Mouse (Mus musculus) intestine, embryonic 16.5 days (tissue): ENCODE measurements at regions not wholly inside any gene's neighbourhood (a gene's known extent, or its start where the extent isn't known, plus 50 kb on each side); places are given as distances from the start of the nearest gene placed in this dataset.

Source experiments
- ATAC-seq: fragments of 200-750 bp; cut with Nextera tagmentation; 2 replicates; pipeline ENCODE4 v1.8.0; 2017; ENCODE audit warnings: moderate TSS enrichment, moderate library complexity
- H3K27ac ChIP-seq: fragments of 300-500 bp; sonication (generic); 2 replicates; pipeline ENCODE4 v1.5.1; 2014; ENCODE audit warnings: mild to moderate bottlenecking, low read length
- H3K27me3 ChIP-seq: fragments of 300-500 bp; sonication (generic); replicated peaks from 2 replicates; pipeline ENCODE4 v1.6.1; 2014; ENCODE audit warnings: low read length, control low read depth, mixed read lengths; ENCODE audit not compliant: control insufficient read depth, insufficient read depth
- H3K36me3 ChIP-seq: fragments of 300-500 bp; sonication (generic); 2 replicates; pipeline ENCODE4 v1.6.1; 2014; ENCODE audit warnings: low read length, control low read depth; ENCODE audit not compliant: control insufficient read depth, insufficient read depth
- H3K4me1 ChIP-seq: fragments of 300-500 bp; sonication (generic); 2 replicates; pipeline ENCODE4 v1.6.1; 2014; ENCODE audit warnings: low read length, control low read depth, mixed read lengths; ENCODE audit not compliant: control insufficient read depth, insufficient read depth
- H3K4me2 ChIP-seq: fragments of 300-500 bp; sonication (generic); 2 replicates; pipeline ENCODE4 v1.6.1; 2014; ENCODE audit warnings: low read depth, low read length, control low read depth
- H3K4me3 ChIP-seq: fragments of 300-500 bp; sonication (generic); 2 replicates; pipeline ENCODE4 v1.5.1; 2014; ENCODE audit warnings: mild to moderate bottlenecking, low read length
- H3K9ac ChIP-seq: fragments of 300-500 bp; sonication (generic); 2 replicates; pipeline ENCODE4 v1.6.1; 2014; ENCODE audit warnings: low read depth, low read length
- H3K9me3 ChIP-seq: fragments of 300-500 bp; sonication (generic); 2 replicates; pipeline ENCODE4 v1.6.1; 2016; ENCODE audit warnings: low read length, control low read depth; ENCODE audit not compliant: control insufficient read depth
- WGBS: fragments of 180-500 bp; shearing (Covaris S2); extraction: QIAGEN DNeasy Blood & Tissue Kit; methylation state at CpG from one replicate; pipeline ENCODE4 v1.1.7; 2014; 5-methylcytosine and 5-hydroxymethylcytosine counted together

- no peak for ATAC-seq
Observed at GRCm38 (mm10) chr1:186880391-186880790, 86.8 kb upstream of the D1Pas1 start.

DNA sequence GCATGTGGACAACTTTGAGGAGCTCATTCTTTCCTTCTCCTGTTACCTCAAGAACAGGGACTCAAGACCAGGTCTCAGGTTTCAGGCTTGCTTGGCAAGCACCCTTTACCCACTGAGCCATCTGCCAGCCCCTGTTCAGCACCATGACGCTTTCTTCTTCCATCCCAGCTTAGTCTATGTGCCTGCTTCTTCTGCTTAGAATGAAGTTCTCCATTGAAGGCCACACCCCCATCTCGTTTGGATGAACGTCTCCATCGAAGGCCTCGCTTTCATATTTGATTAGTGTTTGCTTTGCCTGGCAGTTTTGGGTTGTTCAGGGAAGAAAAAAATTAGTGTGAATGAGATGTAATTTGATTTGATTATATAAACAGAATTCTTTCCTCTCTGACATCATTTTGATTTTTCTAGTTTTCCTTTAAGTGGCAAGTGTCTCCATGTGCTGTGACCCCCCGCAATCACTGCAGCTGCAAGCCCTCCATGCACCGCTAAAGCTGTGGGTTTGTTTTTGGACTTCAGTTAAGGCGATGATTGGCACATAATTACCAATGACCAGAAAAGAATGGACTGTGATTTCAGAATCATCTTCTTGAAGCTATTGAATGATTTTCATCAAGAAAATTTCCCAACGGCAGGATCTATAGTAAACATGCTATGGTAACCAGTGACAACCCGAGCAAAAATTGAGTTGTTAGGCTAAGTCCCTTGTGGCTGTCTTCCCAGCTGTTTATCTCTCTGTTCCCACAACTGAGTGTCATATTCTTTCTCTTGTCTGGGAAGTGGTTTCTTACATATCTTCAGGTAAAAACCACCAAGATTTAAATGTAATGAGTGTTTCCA lies 106.4 kb upstream of the D1Pas1 start:
- no peak overlapping the region for H3K9ac ChIP-seq
- H3K4me2 ChIP-seq = no peak overlapping the region
- 81% methylated on average over 10 of the region's 10 CpGs for WGBS
- no peak overlapping the region for H3K4me3 ChIP-seq
- no peaks in the 10 kb centered on the region for H3K36me3 ChIP-seq
- H3K27me3 ChIP-seq = no peaks in the 10 kb centered on the region
- H3K4me1 ChIP-seq = no peaks in the 10 kb centered on the region
- H3K9me3 ChIP-seq = no peaks in the 10 kb centered on the region
- no peak for ATAC-seq
- no peak overlapping the region for H3K27ac ChIP-seq

More at GRCm38 (mm10) chr1:186880391-186880790, 86.8 kb upstream of the D1Pas1 start:
- H3K4me1 ChIP-seq = no peaks in the 10 kb centered on the region
- H3K27ac ChIP-seq = no peak overlapping the region
- 78% methylated on average over 2 of the region's 2 CpGs for WGBS
- H3K4me2 ChIP-seq = no peak overlapping the region
- no peak overlapping the region for H3K9ac ChIP-seq
- no peaks in the 10 kb centered on the region for H3K27me3 ChIP-seq
- H3K36me3 ChIP-seq = no peaks in the 10 kb centered on the region
- H3K4me3 ChIP-seq = no peak overlapping the region
- H3K9me3 ChIP-seq = no peaks in the 10 kb centered on the region

DNA sequence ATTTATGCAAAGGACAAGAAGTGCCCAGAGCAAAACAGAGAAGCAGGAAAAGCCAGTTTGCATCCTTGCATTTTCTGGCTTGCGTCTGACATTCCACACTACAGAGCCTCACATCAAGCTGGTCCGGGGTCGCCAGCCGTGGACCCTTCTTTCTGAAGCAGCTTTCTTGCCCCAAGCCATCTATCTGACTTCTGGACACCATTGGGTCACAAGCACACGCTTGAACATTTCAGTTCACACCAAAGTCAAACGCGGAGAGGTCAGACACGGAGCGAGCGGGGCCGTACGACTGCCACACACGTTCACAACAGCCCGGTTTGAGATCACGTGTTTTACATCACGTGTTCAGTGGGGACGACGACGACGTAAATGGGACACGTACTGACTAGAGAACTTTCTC lies 108.9 kb upstream of the D1Pas1 start:
- ATAC-seq = no peak
- WGBS = 90% methylated on average over 21 of the region's 21 CpGs

GRCm38 (mm10) chr1:186855474-186856036 lies 106.4 kb upstream of the Rrp15 start:
- H3K27me3 ChIP-seq = no peaks in the 10 kb centered on the region
- H3K4me3 ChIP-seq = no peak overlapping the region
- no peak overlapping the region for H3K9ac ChIP-seq
- H3K4me2 ChIP-seq = no peak overlapping the region
- no peak overlapping the region for H3K27ac ChIP-seq
- WGBS = 60% methylated on average over 3 of the region's 3 CpGs
- H3K9me3 ChIP-seq = no peaks in the 10 kb centered on the region
- H3K4me1 ChIP-seq = no peaks in the 10 kb centered on the region
- no peak for ATAC-seq
- H3K36me3 ChIP-seq = no peaks in the 10 kb centered on the region

More for the DNA sequence above, 108.9 kb upstream of the D1Pas1 start:
- H3K4me2 ChIP-seq = no peak overlapping the region
- no peaks in the 10 kb centered on the region for H3K27me3 ChIP-seq
- H3K9me3 ChIP-seq = no peaks in the 10 kb centered on the region
- no peak overlapping the region for H3K4me3 ChIP-seq
- no peak overlapping the region for H3K27ac ChIP-seq
- H3K36me3 ChIP-seq = no peaks in the 10 kb centered on the region
- no peak overlapping the region for H3K9ac ChIP-seq
- no peaks in the 10 kb centered on the region for H3K4me1 ChIP-seq

DNA sequence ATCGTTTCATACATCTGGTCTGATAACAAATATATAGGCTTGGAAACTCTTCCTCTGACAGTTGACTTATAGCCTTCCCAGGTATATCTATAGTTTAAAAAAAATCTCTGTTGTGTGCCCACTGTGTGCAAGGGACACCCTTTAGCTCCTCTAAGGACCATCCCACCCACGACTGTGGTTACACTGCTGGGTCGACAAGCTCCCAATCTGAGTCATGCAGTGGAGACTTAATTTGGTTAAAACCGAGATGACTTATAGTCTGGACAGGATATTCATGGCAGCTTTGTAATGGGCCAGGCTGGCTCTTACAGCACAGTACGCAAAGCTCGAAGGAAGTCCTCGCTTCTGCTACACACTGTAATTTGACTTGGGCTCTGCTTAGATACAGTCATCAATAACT lies 96.1 kb upstream of the Rrp15 start:
- 82% methylated on average over 7 of the region's 7 CpGs for WGBS
- no peaks in the 10 kb centered on the region for H3K4me1 ChIP-seq
- no peaks in the 10 kb centered on the region for H3K9me3 ChIP-seq
- ATAC-seq = no peak
- no peak overlapping the region for H3K9ac ChIP-seq
- no peaks in the 10 kb centered on the region for H3K36me3 ChIP-seq
- H3K4me2 ChIP-seq = no peak overlapping the region
- no peak overlapping the region for H3K27ac ChIP-seq
- H3K4me3 ChIP-seq = no peak overlapping the region
- H3K27me3 ChIP-seq = no peaks in the 10 kb centered on the region

- peaks cover 12% of the 10 kb centered on the region for H3K4me1 ChIP-seq
- H3K9ac ChIP-seq = 0 out of 2 replicates have a peak overlapping the region, but pooled peaks have one; percentile 57
- no peak for ATAC-seq
- peak overlapping the region; percentile 42 for H3K4me3 ChIP-seq
- H3K36me3 ChIP-seq = no peaks in the 10 kb centered on the region
- WGBS = 2% methylated on average over 43 of the region's 43 CpGs
- H3K9me3 ChIP-seq = no peaks in the 10 kb centered on the region
- peak overlapping the region; percentile 61 for H3K4me2 ChIP-seq
- H3K27me3 ChIP-seq = peaks cover 10% of the 10 kb centered on the region
- no peak overlapping the region for H3K27ac ChIP-seq
Observed at GRCm38 (mm10) chr1:186833896-186834800, 85.0 kb upstream of the Rrp15 start.

DNA sequence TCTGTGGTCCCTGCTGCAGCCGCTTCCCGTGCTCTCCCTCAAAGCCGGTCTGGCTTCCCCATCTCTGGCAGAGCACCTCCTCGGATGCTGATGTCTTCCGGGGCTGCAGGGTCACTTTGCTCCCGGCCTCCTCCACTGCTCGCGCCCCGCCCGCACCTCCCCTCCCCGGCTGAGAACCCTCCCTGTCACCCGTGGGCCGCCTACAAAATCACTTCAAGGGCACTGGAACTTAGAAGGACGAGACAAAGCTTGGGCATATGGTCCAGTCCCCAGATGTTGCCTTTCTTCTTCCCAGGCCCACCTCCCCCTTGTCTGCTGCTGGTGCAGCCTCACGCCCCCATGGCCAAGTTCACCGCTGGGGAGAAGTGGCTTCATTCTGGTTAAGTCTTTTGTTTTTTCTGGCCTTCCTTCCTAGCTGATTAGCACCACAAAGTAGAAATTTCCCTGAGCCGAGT lies 84.3 kb upstream of the Rrp15 start:
- Histone ChIP-seq H3K9me3 (no peaks in the 10 kb centered on the region), H3K27me3 (peaks cover 10% of the 10 kb centered on the region), H3K9ac (peak overlapping the region; percentile 57), H3K36me3 (no peaks in the 10 kb centered on the region), H3K4me1 (peaks cover 12% of the 10 kb centered on the region), H3K4me2 (peak overlapping the region; percentile 61), H3K27ac (no peak overlapping the region), H3K4me3 (peak overlapping the region; percentile 42)
- no peak for ATAC-seq
- 4% methylated on average over 17 of the region's 17 CpGs for WGBS

DNA sequence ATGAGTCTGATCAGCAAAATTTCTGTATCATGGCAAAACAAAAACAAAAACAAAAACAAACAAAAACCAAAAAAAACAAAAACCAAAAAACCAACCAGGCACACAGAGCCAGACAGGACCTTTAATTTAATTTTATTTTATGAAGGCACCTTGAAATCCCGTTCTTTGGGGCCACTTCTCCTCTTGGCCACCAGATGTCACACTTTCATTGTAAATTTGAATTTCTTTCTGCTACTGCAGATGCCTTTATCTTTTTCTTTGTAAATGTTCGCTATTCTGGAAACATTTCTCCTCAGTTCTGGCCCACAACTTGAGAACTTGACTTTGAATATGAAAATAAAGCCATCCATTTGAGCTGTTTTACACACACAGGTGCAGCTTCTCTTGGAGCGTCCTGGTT lies 78.6 kb upstream of the Rrp15 start:
- 24% methylated on average over 3 of the region's 3 CpGs for WGBS
- no peak overlapping the region for H3K9ac ChIP-seq
- no peaks in the 10 kb centered on the region for H3K4me1 ChIP-seq
- no peak overlapping the region for H3K4me3 ChIP-seq
- no peaks in the 10 kb centered on the region for H3K9me3 ChIP-seq
- no peaks in the 10 kb centered on the region for H3K36me3 ChIP-seq
- no peak for ATAC-seq
- no peak overlapping the region for H3K4me2 ChIP-seq
- H3K27me3 ChIP-seq = peaks cover 3% of the 10 kb centered on the region; the same call in 1 of the 2 replicates
- no peak overlapping the region for H3K27ac ChIP-seq
